Mouse (Mus musculus) limb, embryonic 15.5 days (tissue): ENCODE measurements around the gene Snap25. TPM values are rescaled to one million over a fixed set of nuclear protein-coding genes. Genes with fewer than 3 reads are reported as not detected.

Experiments
- ATAC-seq: fragments of 200-750 bp; cut with Nextera tagmentation; 2 replicates; pipeline ENCODE4 v1.8.0; 2017; ENCODE audit warnings: low read depth, moderate TSS enrichment; ENCODE audit not compliant: insufficient number of reproducible peaks, low FRiP score, low TSS enrichment
- H3K27ac ChIP-seq: fragments of 300-500 bp; sonication (generic); 2 replicates; pipeline ENCODE4 v1.5.1; 2015; ENCODE audit warnings: moderate library complexity, mild to moderate bottlenecking, inconsistent platforms
- H3K27me3 ChIP-seq: fragments of 300-500 bp; sonication (generic); 2 replicates; pipeline ENCODE4 v1.6.1; 2015; ENCODE audit warnings: inconsistent platforms
- H3K36me3 ChIP-seq: fragments of 300-500 bp; sonication (generic); 2 replicates; pipeline ENCODE4 v1.6.1; 2015; ENCODE audit warnings: inconsistent platforms
- H3K4me1 ChIP-seq: fragments of 300-500 bp; sonication (generic); 2 replicates; pipeline ENCODE4 v1.6.1; 2015; ENCODE audit warnings: inconsistent platforms
- H3K4me2 ChIP-seq: fragments of 300-500 bp; sonication (generic); 2 replicates; pipeline ENCODE4 v1.6.1; 2015; ENCODE audit warnings: mild to moderate bottlenecking, inconsistent platforms
- H3K4me3 ChIP-seq: fragments of 300-500 bp; sonication (generic); 2 replicates; pipeline ENCODE4 v1.5.1; 2015; ENCODE audit warnings: mild to moderate bottlenecking, inconsistent platforms
- H3K9ac ChIP-seq: fragments of 300-500 bp; sonication (generic); 2 replicates; pipeline ENCODE4 v1.6.1; 2015; ENCODE audit warnings: inconsistent platforms
- H3K9me3 ChIP-seq: fragments of 300-500 bp; sonication (generic); 2 replicates; pipeline ENCODE4 v1.6.1; 2016; ENCODE audit warnings: inconsistent platforms
- WGBS: fragments of 180-500 bp; shearing (Covaris S2); methylation state at CpG from one replicate; pipeline ENCODE4 v1.1.7; 2015; 5-methylcytosine and 5-hydroxymethylcytosine counted together
- polyA plus RNA-seq: library from polyadenylated mRNA; unstranded; fragments of >200 nt; fragmentation: Nextera tagmentation; extraction: Ambion mirVana; gene quantifications from 2 replicates; pipeline ENCODE4 v1.2.1, GENCODE M21; 2015

The Snap25 gene
- polyA plus RNA-seq, 1 experiment from 2014 or later, result 0.65 TPM

- no peak overlapping the region for H3K4me2 ChIP-seq
- H3K9ac ChIP-seq, result no peak overlapping the region
- H3K4me1 ChIP-seq, result peaks cover 15% of the 10 kb centered on the region
- no peak overlapping the region for H3K4me3 ChIP-seq
- no peaks in the 10 kb centered on the region for H3K9me3 ChIP-seq
- H3K36me3 ChIP-seq, result no peaks in the 10 kb centered on the region
- peaks cover 18% of the 10 kb centered on the region for H3K27me3 ChIP-seq
- WGBS, result 71% methylated on average over 5 of the region's 5 CpGs
- no peak overlapping the region for H3K27ac ChIP-seq
- no peak for ATAC-seq
Observed at GRCm38 (mm10) chr2:136715531-136715930, 2.3 kb downstream of the Snap25 start.

- Histone ChIP-seq H3K27ac (no peak overlapping the region), H3K27me3 (peaks cover 18% of the 10 kb centered on the region), H3K4me3 (no peak overlapping the region), H3K4me1 (peaks cover 15% of the 10 kb centered on the region), H3K4me2 (no peak overlapping the region), H3K36me3 (no peaks in the 10 kb centered on the region), H3K9me3 (no peaks in the 10 kb centered on the region), H3K9ac (no peak overlapping the region)
- no peak for ATAC-seq
- 85% methylated on average over 1 of the region's 1 CpGs for WGBS
Observed at GRCm38 (mm10) chr2:136716400-136716799, 3.1 kb downstream of the Snap25 start.

GRCm38 (mm10) chr2:136720235-136720634 is 7.0 kb downstream of the Snap25 start:
- Histone ChIP-seq H3K36me3 (no peaks in the 10 kb centered on the region), H3K27me3 (no peaks in the 10 kb centered on the region), H3K4me3 (no peak overlapping the region), H3K9ac (no peak overlapping the region), H3K4me1 (no peaks in the 10 kb centered on the region), H3K9me3 (no peaks in the 10 kb centered on the region), H3K4me2 (no peak overlapping the region), H3K27ac (no peak overlapping the region)
- WGBS, result 23% methylated on average over 4 of the region's 4 CpGs
- no peak for ATAC-seq

GRCm38 (mm10) chr2:136738260-136738659 is 25.0 kb downstream of the Snap25 start:
- no peaks in the 10 kb centered on the region for H3K27me3 ChIP-seq
- no peak overlapping the region for H3K4me3 ChIP-seq
- ATAC-seq, result no peak
- H3K9ac ChIP-seq, result no peak overlapping the region
- H3K36me3 ChIP-seq, result no peaks in the 10 kb centered on the region
- 68% methylated on average over 2 of the region's 2 CpGs for WGBS
- no peak overlapping the region for H3K4me2 ChIP-seq
- no peaks in the 10 kb centered on the region for H3K4me1 ChIP-seq
- H3K27ac ChIP-seq, result no peak overlapping the region
- no peaks in the 10 kb centered on the region for H3K9me3 ChIP-seq

- Histone ChIP-seq H3K36me3 (no peaks in the 10 kb centered on the region), H3K4me1 (no peaks in the 10 kb centered on the region), H3K27me3 (no peaks in the 10 kb centered on the region), H3K4me3 (no peak overlapping the region), H3K4me2 (no peak overlapping the region), H3K9ac (no peak overlapping the region), H3K27ac (no peak overlapping the region), H3K9me3 (no peaks in the 10 kb centered on the region)
- ATAC-seq, result no peak
- 71% methylated on average over 2 of the region's 2 CpGs for WGBS
Observed at GRCm38 (mm10) chr2:136742230-136742629, 29.0 kb downstream of the Snap25 start.

GRCm38 (mm10) chr2:136744683-136745326 is 31.6 kb downstream of the Snap25 start:
- no peak for ATAC-seq
- Histone ChIP-seq H3K36me3 (no peaks in the 10 kb centered on the region), H3K4me2 (no peak overlapping the region), H3K9me3 (no peaks in the 10 kb centered on the region), H3K4me1 (no peaks in the 10 kb centered on the region), H3K4me3 (no peak overlapping the region), H3K27me3 (no peaks in the 10 kb centered on the region), H3K9ac (no peak overlapping the region), H3K27ac (no peak overlapping the region)
- WGBS, result 74% methylated on average over 2 of the region's 2 CpGs

GRCm38 (mm10) chr2:136745327-136745994 is 32.2 kb downstream of the Snap25 start:
- Histone ChIP-seq H3K9ac (no peak overlapping the region), H3K36me3 (no peaks in the 10 kb centered on the region), H3K4me3 (no peak overlapping the region), H3K9me3 (no peaks in the 10 kb centered on the region), H3K27ac (no peak overlapping the region), H3K4me1 (no peaks in the 10 kb centered on the region), H3K27me3 (no peaks in the 10 kb centered on the region), H3K4me2 (no peak overlapping the region)
- ATAC-seq, result no peak
- 45% methylated on average over 7 of the region's 7 CpGs for WGBS

- no peaks in the 10 kb centered on the region for H3K9me3 ChIP-seq
- no peaks in the 10 kb centered on the region for H3K27me3 ChIP-seq
- no peak overlapping the region for H3K4me2 ChIP-seq
- no peaks in the 10 kb centered on the region for H3K4me1 ChIP-seq
- H3K9ac ChIP-seq, result no peak overlapping the region
- ATAC-seq, result no peak
- no peak overlapping the region for H3K27ac ChIP-seq
- no peak overlapping the region for H3K4me3 ChIP-seq
- 39% methylated on average over 3 of the region's 3 CpGs for WGBS
- no peaks in the 10 kb centered on the region for H3K36me3 ChIP-seq
Observed at GRCm38 (mm10) chr2:136753682-136754081, 40.4 kb downstream of the Snap25 start.

GRCm38 (mm10) chr2:136758809-136759551 is 45.7 kb downstream of the Snap25 start:
- H3K27ac ChIP-seq, result no peak overlapping the region
- H3K4me1 ChIP-seq, result no peaks in the 10 kb centered on the region
- no peaks in the 10 kb centered on the region for H3K9me3 ChIP-seq
- WGBS, result 82% methylated on average over 5 of the region's 5 CpGs
- H3K36me3 ChIP-seq, result no peaks in the 10 kb centered on the region
- H3K27me3 ChIP-seq, result no peaks in the 10 kb centered on the region
- no peak overlapping the region for H3K4me3 ChIP-seq
- ATAC-seq, result no peak
- no peak overlapping the region for H3K9ac ChIP-seq
- H3K4me2 ChIP-seq, result no peak overlapping the region

- Histone ChIP-seq H3K36me3 (no peaks in the 10 kb centered on the region), H3K27me3 (no peaks in the 10 kb centered on the region), H3K4me3 (no peak overlapping the region), H3K27ac (no peak overlapping the region), H3K4me2 (no peak overlapping the region), H3K9ac (no peak overlapping the region), H3K4me1 (no peaks in the 10 kb centered on the region), H3K9me3 (no peaks in the 10 kb centered on the region)
- no peak for ATAC-seq
- WGBS, result 64% methylated on average over 2 of the region's 2 CpGs
Observed at GRCm38 (mm10) chr2:136778156-136778555, 64.9 kb downstream of the Snap25 start.

GRCm38 (mm10) chr2:136778674-136779073 is 65.4 kb downstream of the Snap25 start:
- Histone ChIP-seq H3K27me3 (no peaks in the 10 kb centered on the region), H3K9me3 (no peaks in the 10 kb centered on the region), H3K36me3 (no peaks in the 10 kb centered on the region), H3K4me2 (no peak overlapping the region), H3K27ac (no peak overlapping the region), H3K4me1 (no peaks in the 10 kb centered on the region), H3K9ac (no peak overlapping the region), H3K4me3 (no peak overlapping the region)
- 70% methylated on average over 3 of the region's 3 CpGs for WGBS
- no peak for ATAC-seq

- Histone ChIP-seq H3K4me2 (no peak overlapping the region), H3K4me1 (no peaks in the 10 kb centered on the region), H3K9me3 (no peaks in the 10 kb centered on the region), H3K36me3 (no peaks in the 10 kb centered on the region), H3K9ac (no peak overlapping the region), H3K27me3 (no peaks in the 10 kb centered on the region), H3K27ac (no peak overlapping the region), H3K4me3 (no peak overlapping the region)
- no peak for ATAC-seq
Observed at GRCm38 (mm10) chr2:136780268-136780667, 67.0 kb downstream of the Snap25 start.
